Mouse (Mus musculus): Measurements from ENCODE around the gene Atp7b.

The Atp7b gene

DNA sequence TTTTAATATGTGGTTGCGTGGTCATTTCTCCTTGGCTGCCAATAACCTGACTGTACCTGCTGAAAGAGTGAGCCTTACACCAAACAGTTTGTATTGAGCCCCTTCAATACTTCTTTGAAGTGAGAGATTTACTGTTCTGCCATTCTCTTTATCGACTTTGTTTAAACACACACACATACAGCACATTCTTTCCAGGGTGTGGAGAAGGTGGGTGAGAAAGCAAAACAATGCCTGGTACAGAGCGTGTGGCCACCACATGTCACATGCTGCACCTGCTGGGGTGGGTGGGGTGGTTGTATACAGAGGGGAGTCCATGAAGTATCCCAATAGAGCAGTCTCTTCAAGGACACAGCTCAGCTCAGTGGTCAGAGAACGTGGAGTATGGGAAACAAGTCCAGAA, 34.9 kb downstream of the Atp7b start:
- no peak for DNase-seq (ENCODE audit: low spot score)

DNA sequence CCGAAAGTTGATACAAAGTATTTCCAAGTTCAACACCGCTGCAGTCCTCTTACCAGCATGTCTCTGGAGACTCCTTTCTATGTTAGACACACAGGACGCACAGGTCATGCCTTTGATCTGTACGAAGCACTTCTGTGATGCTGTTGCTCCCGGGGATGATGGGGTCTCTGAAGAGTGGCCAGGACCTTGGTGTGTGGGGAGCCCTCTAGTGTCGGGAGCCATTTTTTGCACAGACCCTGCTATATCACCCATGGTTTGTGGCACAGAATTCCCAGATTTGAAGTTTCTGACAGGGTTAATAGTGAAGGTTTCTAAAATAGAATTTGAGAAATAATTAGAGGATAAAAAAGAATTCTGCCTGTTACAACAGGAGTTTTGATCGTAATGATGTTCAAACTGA, 37.9 kb downstream of the Atp7b start:
- DNase-seq (ENCODE audit: low spot score) = no peak

DNA sequence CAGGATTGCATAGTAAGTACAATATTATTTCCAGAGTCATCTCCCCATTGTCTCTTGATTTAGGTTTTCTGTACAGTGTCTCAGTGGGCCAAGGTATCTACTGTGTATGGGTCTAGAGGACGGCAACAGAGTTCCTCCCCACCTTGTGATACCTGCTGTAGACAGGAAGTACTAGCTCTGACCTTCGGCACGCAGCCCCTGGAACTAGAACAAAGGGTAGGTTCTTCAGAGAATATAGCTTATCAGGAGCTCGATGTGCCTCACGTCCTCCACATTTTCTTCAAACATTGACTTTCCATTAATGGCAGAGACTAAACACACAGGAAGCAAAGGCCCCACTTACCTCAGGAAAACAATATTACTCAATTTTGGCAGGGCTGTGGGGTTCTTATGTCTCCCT, 40.6 kb downstream of the Atp7b start:
- no peak for DNase-seq (ENCODE audit: low spot score)

DNA sequence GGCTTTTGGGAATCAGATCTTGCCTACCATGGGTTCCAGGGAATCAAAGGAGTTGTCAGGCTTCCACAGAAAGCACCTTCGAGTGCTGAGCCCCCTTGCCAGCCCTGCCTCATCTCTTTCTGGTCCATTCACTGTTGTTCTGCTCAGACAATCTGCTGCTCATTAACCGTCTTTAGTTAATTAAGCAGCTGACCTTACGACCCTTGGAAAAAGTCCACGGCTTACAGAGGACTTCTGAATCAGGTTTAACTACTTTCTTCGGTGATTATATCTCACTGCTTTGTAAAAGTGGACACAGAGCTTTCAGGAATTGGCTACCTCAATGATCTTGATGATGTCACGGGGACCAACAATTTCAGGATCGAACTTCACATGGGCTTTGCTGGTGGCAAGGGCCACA, 42.4 kb downstream of the Atp7b start:
- DNase-seq (ENCODE audit: low spot score) = no peak

DNA sequence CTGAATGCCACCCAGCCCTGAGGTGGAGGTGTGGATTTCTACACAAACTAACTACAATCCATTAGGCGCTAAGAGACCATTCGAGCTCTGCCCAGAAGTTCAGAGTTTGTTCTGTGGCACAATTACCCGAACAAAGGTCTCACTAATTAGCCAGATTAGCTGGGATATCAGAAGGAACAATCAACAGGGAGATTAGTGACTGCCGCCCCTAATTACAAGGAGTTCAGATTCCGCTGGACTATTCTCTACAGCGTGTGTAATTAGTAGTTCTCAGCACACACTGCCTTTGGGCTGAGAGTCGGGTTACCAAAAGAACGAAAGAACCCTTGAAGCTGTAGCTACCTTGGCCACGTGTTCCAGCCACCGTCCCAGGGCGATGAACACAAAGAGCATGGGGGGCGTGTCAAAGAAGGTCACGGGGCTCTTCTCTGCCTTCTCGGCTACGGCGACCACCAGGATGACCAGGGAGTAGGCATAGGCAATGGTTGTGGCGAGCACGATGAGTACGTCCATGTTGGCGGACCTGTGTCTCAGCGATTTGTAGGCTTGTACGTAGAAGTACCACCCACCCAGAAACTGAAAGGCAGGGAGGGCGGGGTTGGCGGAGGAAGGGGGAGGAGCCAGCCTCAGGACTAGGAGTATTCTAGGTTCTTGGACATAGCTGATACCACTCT, 46.9 kb downstream of the Atp7b start:
- no peak for DNase-seq (ENCODE audit: low spot score)

DNA sequence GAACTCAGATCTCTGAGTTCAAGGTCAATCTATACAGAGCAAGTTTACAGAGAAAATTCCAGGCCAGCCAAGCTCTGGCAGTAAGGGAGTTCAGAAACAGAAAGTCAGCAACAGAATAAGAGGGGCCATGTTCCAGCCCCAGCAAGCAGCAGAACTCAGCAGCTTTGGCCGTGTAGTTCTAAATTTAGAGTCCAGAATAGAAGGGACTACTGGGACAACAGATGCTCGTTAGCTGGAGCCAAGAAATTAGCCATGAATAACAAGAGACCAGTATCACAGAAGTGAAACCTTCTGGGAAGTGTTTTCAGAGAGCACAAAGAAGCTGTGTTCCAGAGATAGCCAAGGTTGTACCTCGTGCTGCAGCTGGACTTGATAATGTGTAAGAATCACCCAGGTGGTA, 50.7 kb downstream of the Atp7b start:
- DNase-seq (ENCODE audit: low spot score) = no peak

DNA sequence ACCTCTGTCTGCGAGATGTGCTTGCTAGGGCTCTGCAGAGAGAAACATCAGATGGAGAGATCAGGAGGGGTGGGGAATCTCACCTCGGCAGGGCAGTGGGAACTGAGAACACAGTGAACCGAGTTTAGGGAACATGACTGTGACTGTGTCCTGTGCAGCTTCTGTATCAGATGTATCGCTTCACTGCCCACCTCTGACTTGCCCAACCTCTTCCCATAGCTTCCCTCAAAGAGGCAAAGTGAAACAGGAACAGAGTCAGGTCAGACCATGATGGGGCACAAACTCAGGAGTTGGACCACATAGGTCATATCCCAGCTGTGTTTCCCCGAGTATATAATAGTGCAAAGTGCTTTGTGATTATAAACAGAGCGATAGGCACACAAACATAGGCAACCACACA, 53.7 kb downstream of the Atp7b start:
- DNase-seq (ENCODE audit: low spot score) = no peak

DNA sequence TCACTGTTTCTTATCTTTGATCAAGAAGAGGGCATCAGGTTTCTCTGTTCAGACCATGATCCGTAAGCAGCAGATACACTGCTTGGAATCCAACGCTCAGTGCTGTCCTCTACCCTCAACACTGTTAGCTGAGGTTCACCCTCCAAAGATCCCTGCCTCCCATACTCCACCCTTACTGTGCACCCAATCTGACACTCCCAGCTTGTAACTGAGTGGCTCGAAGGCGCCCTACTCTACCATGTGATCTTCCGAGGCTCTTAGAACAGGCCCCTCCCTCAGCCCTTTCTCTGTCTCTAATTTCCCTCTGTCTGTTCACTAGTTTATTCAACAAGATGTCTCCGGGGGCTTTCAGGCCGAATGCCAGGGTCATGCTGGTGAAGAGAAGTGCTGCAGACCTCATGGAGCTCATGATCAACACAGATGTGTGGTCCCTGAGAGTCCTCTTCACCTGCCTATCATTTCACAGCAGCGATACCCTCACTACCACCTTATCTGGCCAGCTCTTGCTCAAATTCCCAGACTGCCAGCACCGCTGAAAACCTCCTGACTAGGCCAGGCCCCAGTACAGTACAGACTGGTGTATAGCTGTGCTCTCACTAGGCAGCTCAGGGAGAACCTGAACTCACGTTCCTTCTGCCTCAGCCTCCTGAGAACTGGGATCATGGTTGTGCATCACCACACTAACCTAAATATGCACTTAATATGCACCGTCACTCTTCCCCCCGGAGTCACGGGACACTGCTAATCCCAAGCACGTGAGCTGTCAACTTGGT, 55.2 kb downstream of the Atp7b start:
- no peak for DNase-seq (ENCODE audit: low spot score)

DNA sequence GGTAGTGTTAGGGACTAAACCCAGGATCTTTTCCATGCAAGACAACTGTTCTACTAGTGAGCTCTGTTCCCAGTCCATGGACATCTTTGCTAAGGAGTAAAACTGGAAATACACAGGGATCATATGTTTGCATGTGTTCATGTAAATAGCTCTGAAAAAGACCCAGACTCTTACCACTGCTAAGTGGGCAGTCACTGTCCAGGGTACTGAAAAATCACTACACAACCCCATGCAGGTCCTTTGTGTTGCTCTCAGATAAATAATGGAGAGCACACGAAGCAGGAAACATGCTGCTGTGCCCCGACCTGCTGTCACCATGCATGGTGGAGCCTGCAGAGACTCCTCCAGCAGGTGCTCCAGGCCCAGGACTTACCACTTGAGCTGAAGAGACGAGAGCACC, 64.9 kb downstream of the Atp7b start:
- DNase-seq (ENCODE audit: low spot score) = no peak

DNA sequence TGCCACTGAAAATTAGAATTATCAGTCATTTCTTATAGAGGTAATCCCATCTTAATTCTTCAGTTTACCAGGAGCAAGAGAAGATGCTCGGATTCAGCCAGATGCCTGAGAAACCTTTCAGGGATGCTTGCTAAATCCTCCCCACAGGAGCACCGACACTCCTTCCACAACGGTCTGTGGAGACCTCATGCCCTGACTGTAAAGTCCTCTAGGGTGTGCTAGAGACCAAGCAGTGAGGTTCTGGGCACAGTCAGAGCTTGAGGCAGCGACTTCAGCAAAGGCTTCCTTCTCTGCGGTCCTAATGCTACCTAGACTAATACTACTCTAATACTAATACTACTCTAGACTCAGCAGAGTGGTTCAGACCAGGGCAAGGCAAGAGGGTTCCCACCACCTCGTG, 67.9 kb downstream of the Atp7b start:
- no peak for DNase-seq (ENCODE audit: low spot score)

DNA sequence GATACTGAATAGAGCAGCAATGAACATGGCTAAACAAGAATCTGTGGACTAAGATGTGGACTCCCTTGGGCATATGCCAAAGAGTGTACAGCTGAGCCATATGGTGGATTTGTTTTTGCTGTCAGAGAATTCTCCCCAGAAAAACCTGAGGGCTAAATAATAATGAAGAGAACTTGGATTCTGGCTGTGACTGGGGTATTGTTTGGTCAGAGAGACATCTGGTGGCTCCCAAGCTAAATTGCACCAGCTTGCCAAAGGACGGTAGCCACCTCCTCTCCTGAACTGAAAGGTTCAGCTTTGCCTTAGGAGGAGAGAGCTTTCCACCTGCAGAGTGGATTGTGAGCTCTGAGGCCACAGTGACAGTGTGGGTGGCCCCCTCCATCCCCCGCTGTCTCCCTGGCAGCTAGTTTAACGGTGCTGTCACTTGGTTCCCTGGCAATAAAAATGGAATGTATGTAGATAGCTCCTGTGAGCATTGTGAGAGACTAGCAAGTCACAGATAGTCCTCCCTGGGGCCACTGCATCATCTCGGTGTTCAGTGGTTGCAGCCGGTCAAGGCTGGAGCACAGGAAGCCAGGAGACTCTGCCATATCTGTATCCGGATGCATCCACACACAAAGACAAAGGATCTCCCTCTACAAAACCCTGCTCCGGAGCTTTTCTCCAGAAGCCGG, 78.3 kb downstream of the Atp7b start:
- no peak for DNase-seq (ENCODE audit: low spot score)

DNA sequence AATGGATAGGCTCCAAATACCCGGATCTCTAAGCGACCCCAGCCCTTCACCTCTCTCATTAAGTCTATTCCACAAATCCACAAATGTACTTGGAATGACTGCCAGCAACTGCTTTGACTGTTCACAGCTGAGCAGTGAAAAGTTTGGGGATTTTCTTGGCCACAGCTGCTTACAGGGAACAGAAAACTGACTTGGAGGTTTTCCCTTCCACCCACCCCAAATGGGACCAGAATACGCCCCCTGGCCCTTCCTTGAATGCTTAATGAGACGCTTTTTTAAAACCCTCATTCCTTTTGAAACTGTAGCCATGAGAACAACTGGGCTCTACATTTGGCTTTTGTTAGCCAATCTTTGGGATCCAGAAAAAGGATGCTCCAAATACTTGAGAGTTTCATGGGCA, 81.9 kb downstream of the Atp7b start:
- no peak for DNase-seq (ENCODE audit: low spot score)

DNA sequence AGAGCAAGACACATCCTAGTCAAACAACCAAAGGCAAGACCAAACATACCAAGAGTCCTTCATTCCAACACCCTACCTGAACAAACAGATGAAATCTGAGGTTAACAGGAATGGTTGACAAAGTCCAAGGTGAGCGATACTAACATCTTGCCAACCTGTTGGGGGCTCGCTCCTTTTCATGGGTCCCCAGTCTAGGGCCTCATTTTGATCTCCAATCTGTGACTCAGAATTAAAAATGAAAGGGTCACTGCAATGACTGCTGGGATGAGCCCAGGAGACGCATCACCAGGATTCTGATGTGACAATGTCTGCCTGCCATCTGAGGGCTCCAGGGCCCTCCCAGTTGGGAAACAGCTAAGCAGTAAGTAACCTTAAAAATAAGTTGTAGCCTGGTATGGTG, 90.6 kb downstream of the Atp7b start, which contains the start of gene Ccdc70:
Ccdc70 (plus strand) TSS at position 301 of the 400 bp plus-strand sequence.
- no peak for DNase-seq (ENCODE audit: low spot score)

DNA sequence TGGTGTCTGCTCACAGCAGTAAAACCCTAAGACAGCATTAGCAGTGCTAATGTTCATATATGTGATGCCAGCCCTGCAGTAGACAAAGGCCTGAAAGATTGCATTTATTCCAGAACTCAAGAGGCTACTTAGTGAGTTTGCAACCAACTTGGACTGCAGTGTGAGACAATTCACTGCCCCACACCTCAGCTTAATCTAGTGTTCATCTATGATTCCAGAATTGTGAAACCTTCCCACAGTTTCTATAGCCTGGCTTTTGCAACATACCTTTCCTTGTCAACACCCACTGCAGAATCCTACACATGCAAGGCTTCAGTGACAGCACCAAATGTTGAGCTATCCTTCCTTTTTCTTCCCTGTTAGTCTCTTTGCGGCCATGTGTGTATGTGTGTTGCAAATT, 93.5 kb downstream of the Atp7b start:
- DNase-seq (ENCODE audit: low spot score) = no peak

DNA sequence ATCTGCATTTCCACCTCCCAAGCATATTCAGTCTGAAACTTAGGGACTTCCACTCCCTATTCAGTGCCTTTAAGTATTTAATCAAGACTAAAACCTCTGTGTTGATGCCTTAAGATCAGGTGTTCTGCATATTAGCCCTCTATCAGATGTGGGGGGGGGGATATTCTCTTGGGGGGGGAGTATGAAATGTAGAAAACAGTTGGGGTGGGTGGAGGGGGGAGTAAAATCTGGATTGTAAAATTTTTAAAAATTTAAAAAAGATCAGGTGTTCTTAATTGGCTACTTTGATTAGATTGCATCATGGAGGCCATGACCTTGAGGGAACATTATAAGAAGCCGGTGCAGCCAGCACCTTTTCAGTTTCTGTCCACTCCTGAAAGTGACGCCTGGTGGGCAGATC, 101.7 kb downstream of the Atp7b start, which contains the start of gene Fam90a1a:
Fam90a1a (plus strand) TSS at position 301 of the 400 bp plus-strand sequence.
- no peak for DNase-seq (ENCODE audit: low spot score)

DNA sequence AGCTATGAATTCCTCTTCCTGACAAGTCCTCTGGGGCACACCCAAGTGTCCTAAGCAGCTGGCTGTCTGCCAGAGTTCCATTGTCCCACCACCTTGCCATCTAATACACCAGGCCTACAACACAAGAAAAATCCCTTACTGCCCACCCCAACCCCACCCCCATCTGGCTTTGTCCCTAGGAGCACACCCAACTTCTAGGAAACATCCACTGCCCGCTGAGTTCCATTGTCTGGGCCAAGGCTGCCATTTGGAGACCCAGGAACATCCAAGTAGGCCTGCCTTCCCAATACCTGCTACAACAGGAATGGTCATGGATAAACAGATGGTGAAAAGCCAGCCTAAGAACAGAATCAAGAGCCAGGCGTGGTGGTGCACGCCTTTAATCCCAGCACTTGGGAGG, 103.8 kb downstream of the Atp7b start:
- no peak for DNase-seq (ENCODE audit: low spot score)

DNA sequence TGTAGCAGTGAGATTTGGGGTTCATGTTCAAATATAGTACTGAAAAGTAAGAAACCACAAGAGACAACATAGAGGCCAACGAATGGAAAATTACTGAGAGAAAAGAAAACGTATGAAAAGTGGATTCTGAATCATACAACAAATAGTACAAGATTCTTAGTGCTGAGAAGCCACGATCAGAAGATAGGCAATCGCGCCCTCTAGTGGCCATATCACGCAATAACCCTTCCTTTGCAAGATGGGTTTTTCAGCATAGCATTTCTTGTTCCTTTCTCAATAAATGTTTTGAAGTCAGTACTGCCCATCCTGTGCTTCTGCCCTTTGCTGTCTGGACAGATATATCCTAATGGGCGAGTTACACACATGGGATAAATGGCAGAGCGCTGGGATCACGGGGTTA, 104.8 kb downstream of the Atp7b start:
- DNase-seq (ENCODE audit: low spot score) = no peak

DNA sequence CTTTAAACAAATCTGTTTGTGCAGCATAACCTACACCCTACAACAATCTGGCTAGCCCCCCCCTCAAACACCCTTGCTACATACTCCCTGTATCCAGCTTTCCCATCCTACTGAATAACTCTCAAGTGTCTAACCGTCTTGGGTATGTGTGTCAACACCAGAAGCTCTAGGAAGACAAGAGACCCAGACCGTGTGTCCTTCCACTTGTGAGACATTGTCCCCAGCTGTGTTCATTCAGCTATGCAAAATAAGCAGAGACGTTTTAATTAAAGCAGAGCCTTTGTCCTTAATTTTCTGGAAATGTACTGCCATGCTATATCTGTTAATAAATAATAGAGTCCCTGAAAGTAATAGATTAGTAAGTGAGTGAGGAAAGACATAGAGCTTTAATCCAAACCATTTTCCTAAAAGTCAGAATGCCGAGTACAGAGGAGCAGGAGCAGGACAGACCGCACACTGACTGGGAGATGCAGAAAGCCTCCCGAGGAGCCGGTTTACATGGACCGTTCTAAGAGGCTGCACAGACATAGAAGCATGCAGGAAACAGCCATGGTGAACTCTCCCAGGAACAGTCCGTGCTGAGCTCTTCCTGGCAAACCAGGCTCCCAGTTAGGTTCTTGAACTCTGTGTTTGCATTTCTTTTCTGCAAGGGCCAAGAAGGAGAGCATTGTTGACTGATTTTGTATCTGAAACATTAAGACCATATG, 112.6 kb downstream of the Atp7b start:
- no peak for DNase-seq (ENCODE audit: low spot score)

DNA sequence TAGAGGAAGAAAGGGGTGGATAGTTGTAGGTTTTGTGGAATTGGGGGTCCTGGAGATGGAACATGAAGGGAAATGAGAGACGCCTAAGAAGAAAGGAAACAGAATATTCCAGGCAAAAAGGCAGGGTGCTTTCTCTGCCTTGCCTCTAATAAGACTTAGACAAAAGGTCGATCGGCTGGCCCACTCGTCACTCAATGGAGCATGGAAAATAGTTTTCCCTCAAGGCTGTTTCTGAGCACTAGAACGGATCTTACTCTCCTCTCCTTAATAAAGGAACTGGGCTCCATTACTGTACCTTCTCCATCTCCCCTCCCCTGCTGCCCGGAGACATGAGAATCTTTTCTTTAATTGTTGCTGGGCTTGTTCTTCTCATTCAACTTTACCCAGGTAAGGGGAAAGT, 113.6 kb downstream of the Atp7b start, which contains the start of gene Defb13:
Defb13 (plus strand) TSS at position 301 of the 400 bp plus-strand sequence.
- DNase-seq (ENCODE audit: low spot score) = no peak
